Mouse (Mus musculus) cerebellum, adult 9-10 months (tissue): ENCODE results near the gene Gm2016.
"Not testable (repeated sequence)": the region's sequence is repeated elsewhere in the genome, so short reads cannot be mapped to it uniquely, and the experiment has no call there.

Experiments
- DNase-seq: peaks from one replicate; pipeline ENCODE4 v3.0.0; 2022

Gene Gm2016

GRCm38 (mm10) chr12:87873772-87874171, at the start of gene Gm2016:
Gene Gm2016 (plus strand): TSS chr12:87874072.
- not testable (repeated sequence) for DNase-seq

DNA sequence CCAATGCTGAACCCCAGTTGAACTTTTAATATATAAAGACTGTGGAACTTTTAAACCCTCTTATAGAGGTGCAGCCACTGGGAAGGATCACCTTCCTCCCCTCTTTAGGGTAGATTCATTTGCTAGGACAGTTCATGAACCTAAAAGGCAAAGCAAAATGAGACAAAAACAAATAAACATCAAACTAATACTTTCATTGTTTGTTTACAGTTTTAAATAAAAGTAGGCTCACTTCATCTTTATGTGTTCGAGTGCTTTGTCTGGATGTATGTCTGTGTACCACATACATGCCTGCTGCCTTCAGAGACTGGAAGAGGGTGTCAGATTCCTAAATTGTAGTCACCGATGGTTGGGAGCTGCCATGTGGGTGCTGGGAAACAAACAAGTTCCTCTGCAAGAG, 31.6 kb upstream of the Gm2016 start, which contains the start of gene Gm2001:
Gene Gm2001, minus strand, starts transcription at position 101 of the 400 bp plus-strand sequence.
- DNase-seq: not testable (repeated sequence)

DNA sequence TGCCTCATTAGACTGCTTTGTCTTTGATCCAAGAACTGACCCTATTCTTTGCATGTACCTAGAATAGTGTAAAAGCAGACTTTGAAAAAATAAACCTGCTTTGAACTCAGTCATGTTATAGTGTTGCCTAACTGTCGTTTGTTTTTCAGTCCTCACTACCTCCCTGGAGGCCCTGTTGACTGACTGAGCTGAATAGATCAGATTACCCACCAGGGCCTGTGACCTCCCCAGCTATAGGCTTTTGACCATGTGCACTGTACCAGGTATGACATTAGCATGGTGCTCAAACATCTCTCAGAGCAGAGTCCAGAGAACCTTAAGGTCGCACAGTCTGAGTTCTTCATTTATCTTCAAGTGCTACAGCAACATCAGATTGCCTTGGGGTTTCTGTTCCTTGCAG, 23.2 kb upstream of the Gm2016 start:
- DNase-seq: not testable (repeated sequence)

DNA sequence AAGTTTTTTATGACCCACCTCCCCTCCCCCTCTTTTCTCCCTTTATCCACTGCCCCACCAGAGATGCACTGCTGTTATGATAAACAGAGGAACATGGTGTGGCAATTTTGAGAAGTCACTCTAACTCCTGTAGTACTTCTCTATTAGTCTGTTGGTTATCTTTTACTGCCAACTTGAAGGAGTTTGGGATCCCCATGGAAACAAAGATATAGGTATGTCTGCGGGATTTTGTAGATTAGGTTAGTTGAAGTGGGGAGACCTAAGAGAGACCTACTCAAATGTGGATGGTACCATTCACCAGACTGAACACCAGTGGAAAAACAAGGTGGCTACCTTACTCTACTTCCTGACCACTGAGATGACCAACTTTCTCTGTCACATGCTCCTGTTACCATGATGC, 17.8 kb upstream of the Gm2016 start:
- not testable (repeated sequence) for DNase-seq

DNA sequence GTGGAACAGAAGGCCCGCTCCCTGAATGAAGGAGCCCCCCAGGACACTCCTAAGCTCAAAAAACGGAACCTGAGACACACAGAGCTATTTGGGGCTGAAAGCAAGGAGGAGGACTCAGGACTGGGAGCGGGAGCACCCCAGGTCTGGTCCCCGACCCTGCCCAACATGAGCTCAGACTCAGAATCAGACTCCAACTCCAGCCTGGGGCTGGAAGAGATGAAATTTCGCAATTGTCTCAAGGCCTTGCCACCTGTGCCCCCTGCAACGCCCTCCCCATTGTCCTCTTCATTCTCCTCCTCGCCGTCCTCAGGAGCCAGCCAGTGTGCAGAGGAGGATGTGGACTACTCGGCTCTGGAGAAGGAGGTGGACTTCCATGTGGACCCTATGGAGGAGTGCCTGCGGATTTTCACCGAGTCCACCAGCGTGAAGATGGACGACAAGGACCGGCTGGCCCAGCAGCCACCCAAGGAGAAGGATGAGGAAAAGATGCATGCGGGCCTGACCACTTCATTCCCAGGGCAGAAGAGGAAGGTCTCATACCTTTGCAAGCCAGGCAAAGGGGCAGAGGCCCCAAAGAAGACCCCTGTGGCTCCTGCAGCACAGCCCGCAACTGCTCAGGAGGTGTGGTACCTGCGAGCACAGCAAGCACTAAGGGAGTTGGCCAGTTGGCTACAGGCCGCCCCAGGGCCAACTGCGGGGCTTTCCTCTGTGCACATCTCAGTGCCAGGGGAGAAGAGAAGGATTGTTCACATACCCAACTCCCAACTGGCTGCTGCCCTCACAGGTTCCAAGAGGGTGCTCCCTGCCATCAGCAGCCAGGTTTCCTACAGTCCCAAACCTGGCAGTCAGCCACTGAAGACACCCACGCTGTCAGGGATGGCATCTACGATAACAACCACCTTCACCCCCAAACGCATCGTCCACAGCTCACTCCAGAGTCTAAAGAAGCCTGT, 11.9 kb upstream of the Gm2016 start:
- DNase-seq: not testable (repeated sequence)

- not testable (repeated sequence) for DNase-seq
These were observed 10.2 kb upstream of the Gm2016 start for GRCm38 (mm10) chr12:87863638-87864037.

DNA sequence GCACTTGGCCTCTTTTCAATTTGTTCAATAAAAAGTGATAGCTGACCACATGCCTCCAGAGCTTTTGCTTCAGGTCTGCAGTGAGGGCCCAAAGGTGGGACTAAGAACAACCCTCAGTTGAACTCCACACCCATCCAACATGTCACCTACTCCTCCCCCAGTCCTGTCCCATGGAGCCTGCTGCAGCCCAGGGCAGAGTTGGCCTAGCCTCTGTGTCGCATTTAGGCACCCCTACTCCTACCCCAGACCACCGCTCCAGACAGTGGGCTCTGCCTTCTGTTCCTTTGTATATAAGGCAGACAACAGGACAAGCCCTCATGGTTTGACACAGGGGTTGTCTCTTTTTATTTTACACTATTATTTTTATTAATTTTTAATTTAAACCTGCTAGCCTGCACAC, 9.8 kb upstream of the Gm2016 start:
- not testable (repeated sequence) for DNase-seq

GRCm38 (mm10) chr12:87895070-87895469, 21.2 kb downstream of the Gm2016 start, which contains the start of gene Gm2022:
Gene Gm2022 (plus strand): TSS chr12:87895370.
- DNase-seq: not testable (repeated sequence)

- DNase-seq: not testable (repeated sequence)
These were observed 45.8 kb downstream of the Gm2016 start, which contains the start of gene Gm2035 for GRCm38 (mm10) chr12:87919721-87920120. Gene Gm2035 (minus strand): TSS chr12:87919857.
